Mouse (Mus musculus): ENCODE data around the gene Jund. TPM values are rescaled to one million over a fixed set of nuclear protein-coding genes. Genes with fewer than 3 reads are reported as not detected.

Jund gene
- total and polyA plus RNA-seq, 3 experiments, result 16.5 to 18.8 TPM; not detected in 1

GRCm38 (mm10) chr8:70747211-70747890, 48.6 kb downstream of the Jund start:
- DNase-seq (ENCODE audit: low read depth, low spot score), result no peak

GRCm38 (mm10) chr8:70748246-70749096, 49.7 kb downstream of the Jund start:
- no peak for TF ChIP-seq BHLHE40 (IDR thresholded peaks at IDR 0.05; ENCODE audit: borderline replicate concordance, low read depth, low read length)
- TF ChIP-seq ELF1 (IDR thresholded peaks at IDR 0.05; ENCODE audit: low read depth, low read length), result no peak
- no peak for TF ChIP-seq MYC (IDR thresholded peaks at IDR 0.05; ENCODE audit: low read depth, low read length)
- TF ChIP-seq SIN3A (IDR thresholded peaks at IDR 0.05; ENCODE audit: low read length), result no peak
- TF ChIP-seq TBP (IDR thresholded peaks at IDR 0.05; ENCODE audit: low read depth, low read length), result no peak
- Histone ChIP-seq H3K36me3 (ENCODE audit: control insufficient read depth in 1 of 2, insufficient read depth in 2 of 2, low read length in 2 of 2) (peaks cover 0 to 9% of the 10 kb centered on the region in 2 experiments; a peak in 2 of 4 replicates), H3K79me2 (ENCODE audit: control insufficient read depth, insufficient read depth, low read length, poor library complexity) (no peaks in the 10 kb centered on the region; the same call in 1 of the 2 replicates), H3K4me1 (ENCODE audit: control insufficient read depth in 1 of 2, insufficient read depth in 2 of 2, low read length in 2 of 2) (peaks cover 3 to 10% of the 10 kb centered on the region in 2 experiments; a peak in 3 of 4 replicates), H3K9me3 (replicated peaks; ENCODE audit: insufficient read depth, low read length) (no peaks in the 10 kb centered on the region), H3K4me3 (ENCODE audit: control insufficient read depth in 1 of 2, insufficient read depth in 1 of 2, low read depth in 2 of 2, low read length in 2 of 2) (no peak overlapping the region), H3K9ac (ENCODE audit: control insufficient read depth, low read depth, low read length, poor library complexity, severe bottlenecking) (no peak overlapping the region), H3K27ac (ENCODE audit: control insufficient read depth, low read depth, low read length) (no peak overlapping the region), H3K27me3 (ENCODE audit: control insufficient read depth in 1 of 2, insufficient read depth in 2 of 2, low read length in 2 of 2) (no peaks in the 10 kb centered on the region)
- no peak for DNase-seq (ENCODE audit: low read depth, low spot score)

More at GRCm38 (mm10) chr8:70747211-70747890, 48.6 kb downstream of the Jund start:
- Histone ChIP-seq H3K4me3 (ENCODE audit: control insufficient read depth in 1 of 2, insufficient read depth in 1 of 2, low read depth in 2 of 2, low read length in 2 of 2) (no peak overlapping the region), H3K9ac (ENCODE audit: control insufficient read depth, low read depth, low read length, poor library complexity, severe bottlenecking) (no peak overlapping the region), H3K4me1 (ENCODE audit: control insufficient read depth in 1 of 2, insufficient read depth in 2 of 2, low read length in 2 of 2) (peaks cover 0 to 3% of the 10 kb centered on the region in 2 experiments; a peak in 2 of 4 replicates), H3K79me2 (ENCODE audit: control insufficient read depth, insufficient read depth, low read length, poor library complexity) (no peaks in the 10 kb centered on the region), H3K36me3 (ENCODE audit: control insufficient read depth in 1 of 2, insufficient read depth in 2 of 2, low read length in 2 of 2) (peaks cover 0 to 2% of the 10 kb centered on the region in 2 experiments; a peak in 2 of 4 replicates), H3K9me3 (replicated peaks; ENCODE audit: insufficient read depth, low read length) (no peaks in the 10 kb centered on the region), H3K27me3 (ENCODE audit: control insufficient read depth in 1 of 2, insufficient read depth in 2 of 2, low read length in 2 of 2) (no peaks in the 10 kb centered on the region), H3K27ac (ENCODE audit: control insufficient read depth, low read depth, low read length) (no peak overlapping the region)
- TF ChIP-seq ZMIZ1 (IDR thresholded peaks at IDR 0.05; ENCODE audit: low read depth, low read length) (no peak), CHD2 (IDR thresholded peaks at IDR 0.05; ENCODE audit: low read length) (no peak), KAT2A (conservative IDR thresholded peaks at IDR 0.05; ENCODE audit: low read depth, low read length) (no peak), ZNF384 (IDR thresholded peaks at IDR 0.05; ENCODE audit: low read depth, low read length) (no peak), CTCF (IDR thresholded peaks at IDR 0.05 in 2 of 3, conservative IDR thresholded peaks at IDR 0.05 in 1 of 3; ENCODE audit: control insufficient read depth in 1 of 3, insufficient read depth in 1 of 3, low read depth in 2 of 3, low read length in 3 of 3, poor library complexity in 1 of 3, severe bottlenecking in 1 of 3) (no peak), E2F4 (IDR thresholded peaks at IDR 0.05; ENCODE audit: borderline replicate concordance, low read depth, low read length) (no peak), ETS1 (IDR thresholded peaks at IDR 0.05; ENCODE audit: low read depth, low read length) (no peak), TAL1 (IDR thresholded peaks at IDR 0.05; ENCODE audit: low read length) (no peak), NRF1 (IDR thresholded peaks at IDR 0.05; ENCODE audit: insufficient read depth, low read depth, low read length, poor library complexity, severe bottlenecking) (no peak), ELF1 (IDR thresholded peaks at IDR 0.05; ENCODE audit: low read depth, low read length) (no peak), MEF2A (IDR thresholded peaks at IDR 0.05; ENCODE audit: extremely low read depth, insufficient replicate concordance, low read depth, low read length, poor library complexity, severe bottlenecking) (no peak), MXI1 (IDR thresholded peaks at IDR 0.05; ENCODE audit: low read depth, low read length) (no peak), HCFC1 (IDR thresholded peaks at IDR 0.05; ENCODE audit: low read depth, low read length) (no peak), MAX (IDR thresholded peaks at IDR 0.05; ENCODE audit: low read length) (no peak), TBP (IDR thresholded peaks at IDR 0.05; ENCODE audit: low read depth, low read length) (no peak), MAZ (IDR thresholded peaks at IDR 0.05; ENCODE audit: low read depth, low read length) (no peak)

Measured in MEL (cell line).